Mouse (Mus musculus) bone marrow macrophage, adult 2 months (primary cell): ENCODE data around the gene Ankrd13a. TPM values are rescaled to one million over a fixed set of nuclear protein-coding genes. Genes with fewer than 3 reads are reported as not detected.
"Not testable (repeated sequence)": the region's sequence is repeated elsewhere in the genome, so short reads cannot be mapped to it uniquely, and the experiment has no call there.

ENCODE experiments used
- H3K27ac ChIP-seq: 2 replicates; pipeline ENCODE4 v1.5.1; 2012; ENCODE audit warnings: low read depth, low read length; ENCODE audit not compliant: insufficient read depth
- H3K4me1 ChIP-seq: 2 replicates; pipeline ENCODE4 v1.6.1; 2012; ENCODE audit warnings: low read length; ENCODE audit not compliant: control insufficient read depth, insufficient read depth
- H3K4me3 ChIP-seq: 2 replicates; pipeline ENCODE4 v1.5.1; 2012; ENCODE audit warnings: mild to moderate bottlenecking, low read length, moderate library complexity; ENCODE audit not compliant: insufficient read depth
- CTCF ChIP-seq: IDR thresholded peaks from 2 replicates; pipeline ENCODE4 v1.5.1; 2012; ENCODE audit warnings: low read depth, mild to moderate bottlenecking, low read length, moderate library complexity
- POLR2A ChIP-seq: IDR thresholded peaks from 2 replicates; pipeline ENCODE4 v1.6.1; 2012; ENCODE audit warnings: mild to moderate bottlenecking, low read depth, low read length, borderline replicate concordance
- polyA plus RNA-seq: library from polyadenylated mRNA; stranded (reverse); fragments of >200 nt; gene quantifications from 2 replicates; pipeline ENCODE4 v1.2.4, GENCODE M21; 2012; ENCODE audit not compliant: missing spikeins, insufficient read depth, insufficient read length

Ankrd13a gene
- polyA plus RNA-seq, 1 experiment = 116 TPM

GRCm38 (mm10) chr5:114822796-114823688, 48.6 kb downstream of the Ankrd13a start, which contains the start of gene 1500011B03Rik:
TSS of gene 1500011B03Rik (minus strand) at chr5:114823468.
- H3K4me1 ChIP-seq = peaks cover 17% of the 10 kb centered on the region
- peak within 1 kb of the TSS; percentile 84 for H3K4me3 ChIP-seq
- TF ChIP-seq CTCF (no peak), POLR2A (no peak)
- no peak within 1 kb of the TSS; the same call in 1 of the 2 replicates for H3K27ac ChIP-seq

GRCm38 (mm10) chr5:114824197-114824596, 49.7 kb downstream of the Ankrd13a start:
- no peak overlapping the region; the same call in 1 of the 2 replicates for H3K27ac ChIP-seq
- peaks cover 23% of the 10 kb centered on the region for H3K4me1 ChIP-seq
- peak overlapping the region; percentile 19 for H3K4me3 ChIP-seq
- TF ChIP-seq CTCF (peak; percentile 100), POLR2A (no peak)

- peaks cover 23% of the 10 kb centered on the region for H3K4me1 ChIP-seq
- TF ChIP-seq CTCF (no peak), POLR2A (no peak)
- peak overlapping the region; percentile 21; the same call in 1 of the 2 replicates for H3K4me3 ChIP-seq
- H3K27ac ChIP-seq = peak overlapping the region; percentile 66; the same call in 1 of the 2 replicates
Measured at GRCm38 (mm10) chr5:114825978-114826691, 51.7 kb downstream of the Ankrd13a start.

GRCm38 (mm10) chr5:114827427-114827826, 53.0 kb downstream of the Ankrd13a start:
- peaks cover 24% of the 10 kb centered on the region for H3K4me1 ChIP-seq
- H3K4me3 ChIP-seq = peak overlapping the region; percentile 18; the same call in 1 of the 2 replicates
- peak overlapping the region; percentile 66 for H3K27ac ChIP-seq
- TF ChIP-seq POLR2A (no peak), CTCF (no peak)

- Histone ChIP-seq H3K4me1 (peaks cover 24% of the 10 kb centered on the region), H3K4me3 (no peak overlapping the region), H3K27ac (no peak overlapping the region)
- TF ChIP-seq CTCF (peak; percentile 18; the same call in 1 of the 2 replicates), POLR2A (no peak)
Measured at GRCm38 (mm10) chr5:114829740-114830139, 55.3 kb downstream of the Ankrd13a start.

- Histone ChIP-seq H3K27ac (no peak overlapping the region), H3K4me1 (peaks cover under 1% of the 10 kb centered on the region; the same call in 1 of the 2 replicates), H3K4me3 (no peak overlapping the region)
- no peak for TF ChIP-seq POLR2A
Measured at GRCm38 (mm10) chr5:114836886-114837285, 62.4 kb downstream of the Ankrd13a start.

GRCm38 (mm10) chr5:114840481-114840880, 66.0 kb downstream of the Ankrd13a start:
- H3K27ac ChIP-seq, H3K4me1 ChIP-seq: not testable (repeated sequence)

GRCm38 (mm10) chr5:114842155-114842554, 67.7 kb downstream of the Ankrd13a start:
- H3K4me1 ChIP-seq, H3K4me3 ChIP-seq, H3K27ac ChIP-seq: not testable (repeated sequence)

More at GRCm38 (mm10) chr5:114840481-114840880, 66.0 kb downstream of the Ankrd13a start:
- not testable (repeated sequence) for H3K4me3 ChIP-seq

GRCm38 (mm10) chr5:114842674-114843073, 68.2 kb downstream of the Ankrd13a start:
- no peak for TF ChIP-seq CTCF
- TF ChIP-seq POLR2A = no peak
- no peaks in the 10 kb centered on the region for H3K4me1 ChIP-seq
- H3K27ac ChIP-seq = no peak overlapping the region
- no peak overlapping the region for H3K4me3 ChIP-seq

- H3K4me1 ChIP-seq, H3K4me3 ChIP-seq, H3K27ac ChIP-seq: not testable (repeated sequence)
Measured at GRCm38 (mm10) chr5:114844371-114844770, 69.9 kb downstream of the Ankrd13a start.
